Mouse (Mus musculus) spleen, adult 2 months (tissue): ENCODE data around the gene Tcea2.

Source experiments
- CTCF ChIP-seq: fragments of 200-500 bp; IDR thresholded peaks from 2 replicates; pipeline ENCODE4 v1.5.1; 2011; ENCODE audit warnings: mild to moderate bottlenecking, inconsistent platforms; ENCODE audit not compliant: insufficient read depth, insufficient read length, insufficient replicate concordance; ENCODE audit errors: extremely low read depth
- POLR2A ChIP-seq: fragments of 200-500 bp; IDR thresholded peaks from 2 replicates; pipeline ENCODE4 v1.6.1; 2011; ENCODE audit warnings: low read depth, low read length, inconsistent platforms

DNA sequence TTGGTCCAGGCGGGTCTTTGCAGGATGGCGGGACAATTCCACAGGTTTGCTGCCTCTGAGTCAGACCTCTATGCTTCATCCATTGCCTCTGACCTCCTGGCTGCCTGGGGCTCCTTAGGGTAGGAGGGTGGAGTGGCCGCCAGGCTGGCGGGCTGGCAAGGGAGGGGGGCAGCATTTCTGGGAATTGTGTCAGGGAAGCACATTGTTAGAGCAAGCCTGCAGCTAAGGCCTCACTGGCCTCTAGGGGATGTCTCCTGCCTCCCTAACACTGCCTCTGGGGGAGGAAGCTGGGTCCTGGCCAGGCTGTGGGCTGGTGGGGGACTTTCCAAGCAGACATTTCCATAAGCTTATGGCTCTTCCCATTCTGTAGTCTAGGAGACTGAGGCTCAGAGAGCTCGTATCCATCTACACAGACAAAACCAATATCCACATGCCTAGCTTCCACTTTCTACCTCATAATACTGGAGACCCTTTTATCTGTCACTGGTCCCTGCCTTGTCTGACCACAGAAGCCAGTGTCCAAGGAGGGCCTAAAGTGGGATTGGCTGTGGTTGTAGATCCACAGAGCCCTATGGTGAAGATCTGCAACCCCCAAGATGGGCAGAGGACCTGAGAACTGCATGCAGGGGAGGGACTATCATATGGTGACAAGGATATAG, 2.9 kb upstream of the Tcea2 start:
- no peak for TF ChIP-seq CTCF
- TF ChIP-seq POLR2A: no peak
